Mouse (Mus musculus) hindbrain, embryonic 15.5 days (tissue): ENCODE data around the gene Ifna15. TPM values are rescaled to one million over a fixed set of nuclear protein-coding genes. Genes with fewer than 3 reads are reported as not detected.
"Not testable (repeated sequence)": the region's sequence is repeated elsewhere in the genome, so short reads cannot be mapped to it uniquely, and the experiment has no call there.

Experiments
- ATAC-seq: fragments of 200-750 bp; cut with Nextera tagmentation; 2 replicates; pipeline ENCODE4 v1.8.0; 2017; ENCODE audit warnings: low read depth, moderate number of reproducible peaks, moderate TSS enrichment; ENCODE audit not compliant: low FRiP score
- H3K27ac ChIP-seq: fragments of 300-500 bp; sonication (generic); replicated peaks from 2 replicates; pipeline ENCODE4 v1.5.1; 2015; ENCODE audit warnings: mild to moderate bottlenecking, inconsistent platforms
- H3K27me3 ChIP-seq: fragments of 300-500 bp; sonication (generic); 2 replicates; pipeline ENCODE4 v1.6.1; 2015; ENCODE audit warnings: control low read depth, inconsistent platforms
- H3K36me3 ChIP-seq: fragments of 300-500 bp; sonication (generic); 2 replicates; pipeline ENCODE4 v1.6.1; 2015; ENCODE audit warnings: control low read depth, inconsistent platforms
- H3K4me1 ChIP-seq: fragments of 300-500 bp; sonication (generic); replicated peaks from 2 replicates; pipeline ENCODE4 v1.6.1; 2015; ENCODE audit warnings: control low read depth, inconsistent platforms
- H3K4me2 ChIP-seq: fragments of 300-500 bp; sonication (generic); 2 replicates; pipeline ENCODE4 v1.6.1; 2015; ENCODE audit warnings: moderate library complexity, mild to moderate bottlenecking, inconsistent platforms
- H3K4me3 ChIP-seq: fragments of 300-500 bp; sonication (generic); 2 replicates; pipeline ENCODE4 v1.5.1; 2015; ENCODE audit warnings: mild to moderate bottlenecking, inconsistent platforms
- H3K9ac ChIP-seq: fragments of 300-500 bp; sonication (generic); 2 replicates; pipeline ENCODE4 v1.6.1; 2015; ENCODE audit warnings: inconsistent platforms
- H3K9me3 ChIP-seq: fragments of 300-500 bp; sonication (generic); 2 replicates; pipeline ENCODE4 v1.6.1; 2016; ENCODE audit warnings: control low read depth, inconsistent platforms
- WGBS: fragments of 180-500 bp; shearing (Covaris S2); methylation state at CpG from one replicate; pipeline ENCODE4 v1.1.7; 2015; 5-methylcytosine and 5-hydroxymethylcytosine counted together
- polyA plus RNA-seq: library from polyadenylated mRNA; unstranded; fragments of >200 nt; fragmentation: Nextera tagmentation; extraction: Ambion mirVana; gene quantifications from 2 replicates; pipeline ENCODE4 v1.2.1, GENCODE M21; 2015

Gene Ifna15
- not detected in 2 replicates for polyA plus RNA-seq

- not testable (repeated sequence) for H3K4me3 ChIP-seq, H3K27me3 ChIP-seq, H3K9me3 ChIP-seq, H3K4me1 ChIP-seq, H3K9ac ChIP-seq, ATAC-seq, H3K4me2 ChIP-seq, H3K36me3 ChIP-seq, H3K27ac ChIP-seq
Measured at GRCm38 (mm10) chr4:88558145-88558544, at the start of gene Ifna15. Gene Ifna15, minus strand, starts transcription at chr4:88558245.

- Histone ChIP-seq H3K9me3 (no peaks in the 10 kb centered on the region), H3K9ac (no peak within 1 kb of the TSS), H3K27ac (no peak within 1 kb of the TSS), H3K36me3 (no peaks in the 10 kb centered on the region), H3K27me3 (no peaks in the 10 kb centered on the region), H3K4me2 (no peak within 1 kb of the TSS), H3K4me3 (no peak within 1 kb of the TSS), H3K4me1 (no peaks in the 10 kb centered on the region)
- ATAC-seq, result no peak
Measured at GRCm38 (mm10) chr4:88603276-88603675, 45.2 kb upstream of the Ifna15 start, which contains the start of gene Ifna12. Gene Ifna12, minus strand, starts transcription at chr4:88603376.

- no peak within 1 kb of the TSS for H3K4me3 ChIP-seq
- H3K4me1 ChIP-seq, result no peaks in the 10 kb centered on the region
- no peak for ATAC-seq
- H3K4me2 ChIP-seq, result no peak within 1 kb of the TSS
- WGBS, result 89% methylated on average over 1 of the region's 1 CpGs
- H3K9me3 ChIP-seq, result no peaks in the 10 kb centered on the region
- H3K27ac ChIP-seq, result no peak within 1 kb of the TSS
- no peaks in the 10 kb centered on the region for H3K36me3 ChIP-seq
- no peak within 1 kb of the TSS for H3K9ac ChIP-seq
- no peaks in the 10 kb centered on the region for H3K27me3 ChIP-seq
Measured at GRCm38 (mm10) chr4:88592285-88592684, 34.2 kb upstream of the Ifna15 start, which contains the start of gene Ifna9. Gene Ifna9, minus strand, starts transcription at chr4:88592385.

GRCm38 (mm10) chr4:88571698-88572097 lies 13.7 kb upstream of the Ifna15 start, which contains the start of gene Ifna14:
Gene Ifna14, minus strand, starts transcription at chr4:88571798.
- Histone ChIP-seq H3K4me2 (no peak within 1 kb of the TSS), H3K27ac (no peak within 1 kb of the TSS), H3K9ac (no peak within 1 kb of the TSS), H3K4me1 (no peaks in the 10 kb centered on the region), H3K9me3 (no peaks in the 10 kb centered on the region), H3K4me3 (no peak within 1 kb of the TSS), H3K27me3 (no peaks in the 10 kb centered on the region), H3K36me3 (no peaks in the 10 kb centered on the region)
- no peak for ATAC-seq
- 71% methylated on average over 1 of the region's 1 CpGs for WGBS

GRCm38 (mm10) chr4:88561791-88562190 lies 3.7 kb upstream of the Ifna15 start:
- Histone ChIP-seq H3K4me2 (no peak overlapping the region), H3K4me3 (no peak overlapping the region), H3K9ac (no peak overlapping the region), H3K9me3 (no peaks in the 10 kb centered on the region), H3K27me3 (no peaks in the 10 kb centered on the region), H3K4me1 (no peaks in the 10 kb centered on the region), H3K27ac (no peak overlapping the region), H3K36me3 (no peaks in the 10 kb centered on the region)
- WGBS, result 95% methylated on average over 1 of the region's 1 CpGs
- ATAC-seq, result no peak

- no peak for ATAC-seq
- 36% methylated on average over 22 of the region's 22 CpGs for WGBS
- no peak overlapping the region for H3K9ac ChIP-seq
- no peaks in the 10 kb centered on the region for H3K4me1 ChIP-seq
- no peaks in the 10 kb centered on the region for H3K36me3 ChIP-seq
- no peaks in the 10 kb centered on the region for H3K27me3 ChIP-seq
- no peaks in the 10 kb centered on the region for H3K9me3 ChIP-seq
- peak overlapping the region; percentile 22 for H3K4me3 ChIP-seq
- peak overlapping the region; percentile 49 for H3K4me2 ChIP-seq
- H3K27ac ChIP-seq, result no peak overlapping the region
Measured at GRCm38 (mm10) chr4:88550161-88550945, 7.7 kb downstream of the Ifna15 start.

- Histone ChIP-seq H3K9me3 (no peaks in the 10 kb centered on the region), H3K27ac (no peak overlapping the region), H3K4me1 (no peaks in the 10 kb centered on the region), H3K9ac (no peak overlapping the region), H3K27me3 (no peaks in the 10 kb centered on the region), H3K36me3 (no peaks in the 10 kb centered on the region), H3K4me2 (no peak overlapping the region), H3K4me3 (no peak overlapping the region)
- WGBS, result 86% methylated on average over 1 of the region's 1 CpGs
- no peak for ATAC-seq
Measured at GRCm38 (mm10) chr4:88547986-88548385, 10.1 kb downstream of the Ifna15 start.

- no peak overlapping the region for H3K4me2 ChIP-seq
- no peaks in the 10 kb centered on the region for H3K9me3 ChIP-seq
- no peaks in the 10 kb centered on the region for H3K36me3 ChIP-seq
- H3K4me1 ChIP-seq, result no peaks in the 10 kb centered on the region
- ATAC-seq, result peak; percentile 79
- no peak overlapping the region for H3K4me3 ChIP-seq
- no peak overlapping the region for H3K9ac ChIP-seq
- H3K27me3 ChIP-seq, result no peaks in the 10 kb centered on the region
- no peak overlapping the region for H3K27ac ChIP-seq
- WGBS, result 49% methylated on average over 2 of the region's 2 CpGs
Measured at GRCm38 (mm10) chr4:88543649-88544234, 14.3 kb downstream of the Ifna15 start.

- WGBS, result 84% methylated on average over 12 of the region's 12 CpGs
- no peak for ATAC-seq
- Histone ChIP-seq H3K4me1 (no peaks in the 10 kb centered on the region), H3K9ac (no peak overlapping the region), H3K4me3 (no peak overlapping the region), H3K4me2 (no peak overlapping the region), H3K27ac (no peak overlapping the region), H3K27me3 (no peaks in the 10 kb centered on the region), H3K36me3 (no peaks in the 10 kb centered on the region), H3K9me3 (no peaks in the 10 kb centered on the region)
Measured at GRCm38 (mm10) chr4:88537328-88537727, 20.7 kb downstream of the Ifna15 start.

- Histone ChIP-seq H3K4me2 (no peak overlapping the region), H3K27ac (no peak overlapping the region), H3K36me3 (no peaks in the 10 kb centered on the region), H3K9ac (no peak overlapping the region), H3K27me3 (no peaks in the 10 kb centered on the region), H3K4me1 (no peaks in the 10 kb centered on the region), H3K4me3 (no peak overlapping the region), H3K9me3 (no peaks in the 10 kb centered on the region)
- ATAC-seq, result 0 out of 2 replicates have a peak, but pooled peaks have one; percentile 42
- WGBS, result 55% methylated on average over 7 of the region's 7 CpGs
Measured at GRCm38 (mm10) chr4:88536640-88537039, 21.4 kb downstream of the Ifna15 start.

GRCm38 (mm10) chr4:88535742-88536141 lies 22.3 kb downstream of the Ifna15 start:
- no peaks in the 10 kb centered on the region for H3K27me3 ChIP-seq
- no peak overlapping the region for H3K4me2 ChIP-seq
- no peaks in the 10 kb centered on the region for H3K36me3 ChIP-seq
- 93% methylated on average over 1 of the region's 1 CpGs for WGBS
- H3K4me1 ChIP-seq, result no peaks in the 10 kb centered on the region
- H3K4me3 ChIP-seq, result no peak overlapping the region
- no peak for ATAC-seq
- H3K9ac ChIP-seq, result no peak overlapping the region
- H3K27ac ChIP-seq, result no peak overlapping the region
- H3K9me3 ChIP-seq, result no peaks in the 10 kb centered on the region

GRCm38 (mm10) chr4:88534903-88535302 lies 23.1 kb downstream of the Ifna15 start:
- H3K9me3 ChIP-seq, result no peaks in the 10 kb centered on the region
- no peak overlapping the region for H3K4me3 ChIP-seq
- no peaks in the 10 kb centered on the region for H3K4me1 ChIP-seq
- H3K27ac ChIP-seq, result no peak overlapping the region
- 75% methylated on average over 1 of the region's 1 CpGs for WGBS
- no peak overlapping the region for H3K4me2 ChIP-seq
- no peaks in the 10 kb centered on the region for H3K27me3 ChIP-seq
- H3K36me3 ChIP-seq, result no peaks in the 10 kb centered on the region
- H3K9ac ChIP-seq, result no peak overlapping the region
- ATAC-seq, result no peak
